Mouse (Mus musculus): ENCODE data around the gene Zfp760. TPM values are rescaled to one million over a fixed set of nuclear protein-coding genes. Genes with fewer than 3 reads are reported as not detected.
"Not testable (repeated sequence)": the region's sequence is repeated elsewhere in the genome, so short reads cannot be mapped to it uniquely, and the experiment has no call there.

The Zfp760 gene
- 1 to 10 TPM; 6.8 to 9.5 TPM for total RNA-seq (2021)

DNA sequence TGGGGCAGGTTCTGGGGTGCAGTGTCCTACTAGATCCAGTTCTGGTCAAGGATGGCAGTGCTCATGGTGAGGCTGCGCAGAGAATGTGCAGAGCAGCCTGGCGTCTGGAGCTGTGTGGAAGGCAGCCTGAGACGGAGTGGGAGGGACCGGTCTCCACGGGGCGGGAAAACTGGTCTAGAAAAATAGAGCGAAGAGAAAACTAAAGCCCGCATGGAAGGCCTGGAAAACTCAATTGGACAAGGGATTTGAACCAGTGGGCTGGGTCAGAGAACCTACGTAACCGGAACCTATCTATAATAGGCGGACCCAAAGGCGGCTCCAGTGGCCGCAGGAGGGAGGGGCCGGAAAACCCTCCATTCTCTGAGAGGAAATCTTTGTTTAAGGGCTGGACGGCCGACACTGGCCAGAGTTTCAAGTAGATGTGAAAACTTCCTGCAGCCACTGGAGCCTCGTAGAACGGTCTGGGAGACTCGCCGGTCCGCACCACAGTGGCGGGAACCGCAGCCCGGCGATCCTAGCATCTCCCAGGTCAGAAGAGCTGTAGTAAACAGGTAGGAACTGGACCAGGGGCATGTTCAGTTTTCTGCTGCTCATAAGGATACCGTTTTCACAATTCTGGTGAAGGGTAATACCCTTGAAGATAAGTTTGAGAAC is at the start of gene Zfp760:
Zfp760 (plus strand) TSS at position 399 of the 654 bp plus-strand sequence.
- intact Hi-C loops (cut with DNase I), result no loop called here

GRCm38 (mm10) chr17:21678826-21679225 is 28.7 kb upstream of the Zfp760 start:
- DNase-seq (ENCODE audit: low spot score in 2 of 2); intact Hi-C loops (cut with DNase I): not testable (repeated sequence)

More for the DNA sequence above, at the start of gene Zfp760:
- DNase-seq (ENCODE audit: low spot score in 2 of 2), result peak; percentile 78 to 79

GRCm38 (mm10) chr17:21679273-21680018 is 28.1 kb upstream of the Zfp760 start:
- DNase-seq (ENCODE audit: low spot score in 2 of 2), result peak; percentile 75 to 81
- intact Hi-C loops (cut with DNase I), result no loop called here

- intact Hi-C loops (cut with DNase I); DNase-seq (ENCODE audit: low spot score in 2 of 2): not testable (repeated sequence)
Observed at GRCm38 (mm10) chr17:21680019-21680376, 27.5 kb upstream of the Zfp760 start.

GRCm38 (mm10) chr17:21691560-21691959 is 16.0 kb upstream of the Zfp760 start, which contains the start of gene Gm10226:
Gene Gm10226 (plus strand): TSS chr17:21691860.
- intact Hi-C loops (cut with DNase I), result no loop called here

DNA sequence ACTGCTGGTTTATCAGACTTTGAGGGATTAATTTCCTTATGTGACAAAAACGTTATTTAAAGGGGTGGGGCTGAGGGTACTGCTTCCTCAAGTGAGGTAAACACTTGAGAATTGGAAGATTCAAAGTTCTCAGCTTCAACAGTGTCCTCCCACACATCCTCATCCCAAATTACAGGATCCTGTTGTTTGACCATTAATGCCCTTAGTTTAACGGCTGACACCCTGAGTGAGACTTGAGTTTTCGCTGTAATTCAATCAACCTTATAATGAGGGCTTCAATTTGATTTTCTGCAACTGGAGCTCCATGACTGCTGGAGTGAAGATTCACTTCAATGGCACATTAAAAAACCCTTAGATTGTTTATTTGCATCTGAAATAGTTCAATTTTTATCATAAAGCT is 14.2 kb upstream of the Zfp760 start:
- no peak for DNase-seq (ENCODE audit: low spot score in 2 of 2)
- intact Hi-C loops (cut with DNase I), result loop anchor here (2.0 kb wide), 1 partner anchor 31 kb away; no protein-coding TSS in a partner anchor

More at GRCm38 (mm10) chr17:21691560-21691959, 16.0 kb upstream of the Zfp760 start, which contains the start of gene Gm10226:
- no peak for DNase-seq (ENCODE audit: low spot score in 2 of 2)

DNA sequence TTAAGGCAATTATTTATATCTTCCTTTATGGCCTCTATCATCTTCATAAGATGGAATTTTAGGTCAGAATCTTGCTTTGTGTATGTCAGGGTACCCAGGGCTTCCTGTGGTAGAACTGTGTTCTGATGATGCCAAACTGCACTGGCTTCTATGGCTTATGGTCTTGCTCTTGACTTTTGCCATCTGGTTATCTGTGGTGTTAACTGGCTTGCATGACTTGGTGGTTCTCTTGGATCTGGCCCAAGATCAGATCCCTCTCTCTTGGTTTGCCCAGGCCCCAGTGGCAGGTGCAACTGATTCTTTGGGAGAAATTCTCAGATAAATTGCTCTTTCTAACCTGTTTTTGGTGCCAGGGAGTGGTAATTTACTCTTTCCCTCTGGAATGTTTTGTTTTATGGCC is 11.5 kb upstream of the Zfp760 start:
- intact Hi-C loops (cut with DNase I), result no loop called here
- no peak for DNase-seq (ENCODE audit: low spot score in 2 of 2)

DNA sequence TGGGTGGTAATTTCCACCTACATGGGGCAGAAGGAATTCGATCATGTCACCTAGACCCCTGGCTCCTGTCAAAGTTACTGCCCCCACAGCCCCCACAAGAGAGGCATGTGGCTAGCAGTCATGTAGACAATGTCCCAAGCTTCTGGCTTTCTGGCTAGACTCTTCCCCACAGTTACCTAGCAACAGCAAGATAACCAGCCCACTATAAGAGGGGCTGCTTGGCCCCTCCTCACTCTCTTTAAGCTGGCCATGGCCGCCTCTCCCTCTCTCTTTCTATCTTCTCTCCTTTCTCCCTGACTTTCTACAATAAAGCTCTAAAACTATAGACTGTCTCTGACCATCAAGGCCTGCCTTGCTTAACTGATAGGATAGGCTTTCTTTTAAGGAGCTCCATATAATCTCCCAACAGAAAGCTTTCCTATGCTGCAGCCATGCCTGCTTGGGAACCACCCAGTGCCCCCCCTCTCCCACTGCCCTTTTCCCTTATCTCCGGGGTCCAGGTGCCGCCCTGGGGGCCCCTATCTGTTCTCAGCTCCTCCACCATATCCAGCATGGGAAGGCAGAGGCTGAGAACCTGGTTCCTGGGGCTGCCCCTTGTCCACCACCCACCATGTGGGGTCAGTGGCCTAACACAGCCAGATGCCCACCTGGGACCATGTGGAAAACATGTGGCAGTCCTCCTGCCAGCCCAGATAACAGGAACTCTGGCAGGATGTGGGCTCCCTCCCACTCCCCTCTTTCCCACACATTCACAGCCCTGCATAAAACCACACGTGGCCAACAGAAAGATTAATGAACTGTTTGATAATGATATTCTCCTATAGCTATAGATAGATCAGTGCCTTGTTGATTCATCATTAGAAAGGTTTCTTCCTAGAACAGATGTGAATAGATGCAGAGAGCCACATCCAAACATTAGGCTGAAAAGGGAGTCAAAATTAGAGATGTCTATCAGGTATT is 5.0 kb upstream of the Zfp760 start:
- intact Hi-C loops (cut with DNase I), result no loop called here
- DNase-seq (ENCODE audit: low spot score in 2 of 2), result no peak

GRCm38 (mm10) chr17:21703414-21703813 is 4.1 kb upstream of the Zfp760 start:
- intact Hi-C loops (cut with DNase I), result no loop called here
- DNase-seq (ENCODE audit: low spot score in 2 of 2), result no peak

- intact Hi-C loops (cut with DNase I), result no loop called here
- DNase-seq (ENCODE audit: low spot score in 2 of 2), result no peak
Observed at GRCm38 (mm10) chr17:21708401-21708800, 860 bp downstream of the Zfp760 start.

GRCm38 (mm10) chr17:21730495-21730894 is 23.0 kb downstream of the Zfp760 start, which contains the start of gene Zfp229:
Gene Zfp229 (plus strand): TSS chr17:21730795.
- intact Hi-C loops (cut with DNase I); DNase-seq (ENCODE audit: low spot score in 2 of 2): not testable (repeated sequence)

DNA sequence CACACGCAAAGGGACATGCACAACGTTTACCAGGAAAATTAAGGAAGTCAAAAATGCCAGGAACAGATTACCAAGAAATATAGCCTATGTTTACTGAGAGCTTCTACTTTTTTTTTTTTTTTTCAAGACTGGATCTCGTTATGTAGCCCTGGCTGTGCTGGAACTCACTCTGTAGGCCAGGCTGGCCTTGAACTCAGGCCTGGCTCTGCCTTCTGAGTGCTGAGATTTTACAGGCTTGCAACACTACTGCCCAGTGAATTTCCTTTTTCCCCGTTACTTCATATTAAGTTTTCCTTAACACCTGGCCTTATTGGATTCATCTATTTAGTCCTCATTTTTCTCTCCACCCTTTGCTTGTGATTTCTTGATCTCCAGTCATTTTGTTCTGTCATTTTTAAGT is 25.5 kb downstream of the Zfp760 start:
- intact Hi-C loops (cut with DNase I), result no loop called here
- no peak for DNase-seq (ENCODE audit: low spot score in 2 of 2)

DNA sequence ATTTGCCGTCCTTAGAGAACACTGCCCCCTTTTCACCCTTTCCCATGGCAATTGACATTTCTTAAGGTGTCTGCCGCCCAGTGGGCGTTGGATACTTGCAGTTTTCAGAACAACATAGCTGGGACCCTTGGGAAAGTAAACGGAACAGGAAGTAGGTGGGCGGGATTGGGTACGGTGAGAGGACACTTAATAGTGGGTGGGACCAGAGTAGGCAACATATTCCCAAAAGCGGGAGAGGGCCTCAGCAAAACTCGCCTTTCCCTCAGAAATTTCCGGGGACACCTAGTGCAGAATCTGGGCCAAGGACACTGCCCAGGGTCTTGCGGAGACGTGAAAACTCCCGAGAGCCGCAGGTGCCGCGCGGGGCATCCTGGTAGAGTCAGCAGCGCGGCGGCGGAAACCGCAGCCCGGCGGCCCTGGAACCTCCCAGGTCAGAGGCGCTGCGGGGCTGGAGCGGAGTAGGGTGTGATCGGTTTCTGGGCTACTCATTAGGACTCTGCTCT is 26.0 kb downstream of the Zfp760 start:
- intact Hi-C loops (cut with DNase I), result no loop called here
- peak; percentile 46 to 69 for DNase-seq (ENCODE audit: low spot score in 2 of 2)

- intact Hi-C loops (cut with DNase I), result no loop called here
- DNase-seq (ENCODE audit: low spot score in 2 of 2), result no peak
Observed at GRCm38 (mm10) chr17:21752791-21753190, 45.2 kb downstream of the Zfp760 start.

- intact Hi-C loops (cut with DNase I), result no loop called here
- DNase-seq (ENCODE audit: low spot score in 2 of 2), result no peak
Observed at GRCm38 (mm10) chr17:21753342-21754208, 46.0 kb downstream of the Zfp760 start.

GRCm38 (mm10) chr17:21770336-21770735 is 62.8 kb downstream of the Zfp760 start:
- no peak for DNase-seq (ENCODE audit: low spot score in 2 of 2)
- intact Hi-C loops (cut with DNase I), result no loop called here

Measured in left cerebral cortex, postnatal 36 days (tissue).